Mouse (Mus musculus) hindbrain, postnatal 0 days (tissue): Measurements from ENCODE around the gene Eef1b2. TPM values are rescaled to one million over a fixed set of nuclear protein-coding genes. Genes with fewer than 3 reads are reported as not detected.

ENCODE experiments used
- ATAC-seq: fragments of 200-750 bp; cut with Nextera tagmentation; 2 replicates; pipeline ENCODE4 v1.8.0; 2017; ENCODE audit warnings: mild to moderate bottlenecking, moderate TSS enrichment, moderate library complexity
- DNase-seq: peaks from one replicate; pipeline ENCODE4 v3.0.0-alpha.2; 2015; ENCODE audit warnings: low spot score
- H3K27ac ChIP-seq: fragments of 300-500 bp; sonication (generic); 2 replicates; pipeline ENCODE4 v1.5.1; 2014; ENCODE audit warnings: mild to moderate bottlenecking
- H3K27me3 ChIP-seq: fragments of 300-500 bp; sonication (generic); 2 replicates; pipeline ENCODE4 v1.6.1; 2014; ENCODE audit warnings: low read length, mixed read lengths; ENCODE audit not compliant: insufficient read depth
- H3K36me3 ChIP-seq: fragments of 300-500 bp; sonication (generic); 2 replicates; pipeline ENCODE4 v1.6.1; 2014; ENCODE audit warnings: low read length, mixed read lengths; ENCODE audit not compliant: insufficient read depth
- H3K4me1 ChIP-seq: fragments of 300-500 bp; sonication (generic); 2 replicates; pipeline ENCODE4 v1.6.1; 2014; ENCODE audit warnings: antibody characterized with exemption, low read length, mixed read lengths; ENCODE audit not compliant: insufficient read depth
- H3K4me2 ChIP-seq: fragments of 300-500 bp; sonication (generic); 2 replicates; pipeline ENCODE4 v1.6.1; 2014; ENCODE audit warnings: low read depth, mild to moderate bottlenecking, low read length, moderate library complexity, mixed read lengths
- H3K4me3 ChIP-seq: fragments of 300-500 bp; sonication (generic); 2 replicates; pipeline ENCODE4 v1.5.1; 2014; ENCODE audit warnings: low read length
- H3K9ac ChIP-seq: fragments of 300-500 bp; sonication (generic); replicated peaks from 2 replicates; pipeline ENCODE4 v1.6.1; 2014; ENCODE audit warnings: mild to moderate bottlenecking, low read length, moderate library complexity, mixed read lengths
- H3K9me3 ChIP-seq: fragments of 300-500 bp; sonication (generic); 2 replicates; pipeline ENCODE4 v1.6.1; 2016; ENCODE audit warnings: low read length, mixed read lengths
- CTCF ChIP-seq: IDR thresholded peaks from 2 replicates; pipeline ENCODE4 v1.5.1; 2016; ENCODE audit warnings: antibody characterized with exemption, control low read depth, low read depth
- WGBS: fragments of 180-500 bp; shearing (Covaris S2); extraction: QIAGEN DNeasy Blood & Tissue Kit; methylation state at CpG from one replicate; pipeline ENCODE4 v1.1.7; 2014; 5-methylcytosine and 5-hydroxymethylcytosine counted together
- polyA plus RNA-seq: library from polyadenylated mRNA; unstranded; fragments of >200 nt; fragmentation: Nextera tagmentation; extraction: Ambion mirVana; gene quantifications from 2 replicates; pipeline ENCODE4 v1.2.1, GENCODE M21; 2015
- total RNA-seq: library from RNA; depleted of rRNA; stranded (reverse); fragments of >200 nt; gene quantifications from 2 replicates; pipeline ENCODE4 v1.2.3, GENCODE M21; 2014

Gene Eef1b2
- total and polyA plus RNA-seq, 2 experiments from 2014 or later = 465 to 611 TPM

DNA sequence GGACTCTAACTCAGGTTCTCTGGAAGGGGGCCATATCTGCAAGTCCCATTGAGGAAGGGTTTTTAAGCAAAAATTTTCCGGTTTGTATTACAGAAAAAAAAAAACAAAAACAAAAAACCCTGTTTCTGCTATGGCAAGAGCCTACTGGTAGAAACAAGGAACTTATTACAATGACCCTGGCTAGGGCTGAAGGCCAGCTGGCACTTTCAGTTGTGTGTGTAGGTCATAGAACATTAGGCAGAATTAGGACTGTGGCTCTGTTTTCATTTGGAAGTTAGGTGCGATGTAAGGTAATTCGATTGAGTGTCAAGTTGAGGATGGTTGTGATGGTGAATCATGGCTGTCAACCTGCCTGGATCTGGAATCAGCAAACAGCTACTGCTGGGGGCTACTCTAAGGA is 11.9 kb downstream of the Eef1b2 start:
- no peak overlapping the region for H3K27ac ChIP-seq
- no peaks in the 10 kb centered on the region for H3K4me1 ChIP-seq
- H3K27me3 ChIP-seq = no peaks in the 10 kb centered on the region

GRCm38 (mm10) chr1:63190851-63191250 is 14.2 kb downstream of the Eef1b2 start:
- Histone ChIP-seq H3K9me3 (no peaks in the 10 kb centered on the region), H3K4me3 (no peak overlapping the region), H3K27me3 (no peaks in the 10 kb centered on the region), H3K4me1 (no peaks in the 10 kb centered on the region), H3K27ac (no peak overlapping the region), H3K4me2 (no peak overlapping the region), H3K36me3 (no peaks in the 10 kb centered on the region), H3K9ac (no peak overlapping the region)
- 40% methylated on average over 8 of the region's 8 CpGs for WGBS
- ATAC-seq = peak; percentile 45; the same call in 1 of the 2 replicates
- TF ChIP-seq CTCF = no peak
- peak; percentile 47 for DNase-seq

More for the DNA sequence above, 11.9 kb downstream of the Eef1b2 start:
- DNase-seq = no peak
- Histone ChIP-seq H3K4me2 (no peak overlapping the region), H3K9ac (no peak overlapping the region), H3K4me3 (no peak overlapping the region), H3K9me3 (no peaks in the 10 kb centered on the region), H3K36me3 (no peaks in the 10 kb centered on the region)
- WGBS = 84% methylated on average over 3 of the region's 3 CpGs
- no peak for TF ChIP-seq CTCF
- ATAC-seq = no peak

GRCm38 (mm10) chr1:63192306-63193065 is 15.9 kb downstream of the Eef1b2 start:
- 88% methylated on average over 11 of the region's 11 CpGs for WGBS
- no peaks in the 10 kb centered on the region for H3K27me3 ChIP-seq
- no peak overlapping the region for H3K4me3 ChIP-seq
- no peak overlapping the region for H3K27ac ChIP-seq
- no peaks in the 10 kb centered on the region for H3K36me3 ChIP-seq
- no peak for ATAC-seq
- no peaks in the 10 kb centered on the region for H3K4me1 ChIP-seq
- no peak for DNase-seq
- H3K9me3 ChIP-seq = no peaks in the 10 kb centered on the region
- no peak overlapping the region for H3K9ac ChIP-seq
- no peak for TF ChIP-seq CTCF
- H3K4me2 ChIP-seq = no peak overlapping the region

DNA sequence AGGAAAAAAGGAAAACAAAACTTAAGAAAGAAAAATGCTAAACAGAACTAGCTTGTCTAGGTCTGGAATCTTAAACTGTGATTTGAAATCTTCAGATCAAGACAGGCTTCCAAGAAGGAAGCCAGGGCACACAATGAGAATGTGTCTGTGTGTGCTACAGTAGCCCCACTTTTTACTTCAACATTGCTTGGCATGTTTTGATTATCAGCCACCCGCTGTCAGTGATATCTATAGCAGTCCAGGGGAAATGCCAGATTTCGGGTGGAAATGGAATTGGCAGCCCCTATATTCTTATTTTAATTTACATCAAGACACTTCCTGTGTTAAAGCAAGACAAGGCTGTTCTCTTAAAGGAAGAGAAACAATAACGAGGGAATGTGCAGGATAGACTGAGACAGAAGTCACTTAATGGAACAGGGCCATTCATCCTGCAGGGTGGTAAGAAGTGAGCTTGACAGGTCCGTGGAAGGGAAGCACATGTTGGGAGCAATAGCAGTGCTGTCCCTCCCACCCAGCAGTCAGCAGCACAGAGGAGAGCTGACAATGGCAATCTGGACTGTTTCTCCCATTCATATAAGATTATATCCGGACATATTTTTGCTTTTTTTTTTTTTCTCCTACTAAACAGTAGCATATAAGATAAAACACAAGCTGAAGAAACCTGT is 19.4 kb downstream of the Eef1b2 start:
- no peak for ATAC-seq
- no peaks in the 10 kb centered on the region for H3K9me3 ChIP-seq
- H3K27me3 ChIP-seq = no peaks in the 10 kb centered on the region
- no peak overlapping the region for H3K4me3 ChIP-seq
- no peaks in the 10 kb centered on the region for H3K36me3 ChIP-seq
- TF ChIP-seq CTCF = no peak
- no peak for DNase-seq
- H3K27ac ChIP-seq = no peak overlapping the region
- 58% methylated on average over 5 of the region's 5 CpGs for whole genome bisulfite sequencing
- no peaks in the 10 kb centered on the region for H3K4me1 ChIP-seq
- no peak overlapping the region for H3K9ac ChIP-seq
- H3K4me2 ChIP-seq = no peak overlapping the region

DNA sequence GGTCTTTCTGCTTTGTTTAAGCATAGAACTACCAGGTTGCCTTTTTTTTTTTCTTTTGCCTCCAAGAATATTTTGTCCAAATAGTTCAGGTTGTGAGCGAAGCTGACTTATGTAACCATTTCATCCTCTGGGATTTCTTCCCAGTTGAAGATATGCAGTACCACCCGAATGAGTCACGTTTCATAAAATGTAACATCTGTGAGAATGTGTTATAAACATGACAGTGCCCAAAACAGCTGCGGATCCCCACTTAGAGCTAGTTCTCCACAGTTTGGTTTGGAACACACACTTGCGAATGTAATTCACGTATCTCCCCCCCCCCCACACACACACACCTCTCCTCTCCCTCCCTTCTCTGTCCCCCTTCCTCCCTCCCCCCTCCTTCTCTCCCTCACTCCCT is 22.8 kb downstream of the Eef1b2 start:
- no peaks in the 10 kb centered on the region for H3K4me1 ChIP-seq
- no peak overlapping the region for H3K4me2 ChIP-seq
- no peaks in the 10 kb centered on the region for H3K36me3 ChIP-seq
- H3K27ac ChIP-seq = no peak overlapping the region
- no peaks in the 10 kb centered on the region for H3K27me3 ChIP-seq
- 93% methylated on average over 6 of the region's 6 CpGs for WGBS
- no peak overlapping the region for H3K9ac ChIP-seq
- no peak for DNase-seq
- no peak for ATAC-seq
- H3K4me3 ChIP-seq = no peak overlapping the region
- TF ChIP-seq CTCF = no peak
- no peaks in the 10 kb centered on the region for H3K9me3 ChIP-seq

GRCm38 (mm10) chr1:63200322-63200721 is 23.7 kb downstream of the Eef1b2 start:
- H3K36me3 ChIP-seq = no peaks in the 10 kb centered on the region
- H3K9ac ChIP-seq = no peak overlapping the region
- ATAC-seq (no peak), DNase-seq (no peak)
- WGBS = 94% methylated on average over 18 of the region's 18 CpGs
- no peak overlapping the region for H3K4me2 ChIP-seq
- no peaks in the 10 kb centered on the region for H3K27me3 ChIP-seq
- H3K4me3 ChIP-seq = no peak overlapping the region
- no peak for TF ChIP-seq CTCF
- no peak overlapping the region for H3K27ac ChIP-seq
- H3K9me3 ChIP-seq = no peaks in the 10 kb centered on the region
- H3K4me1 ChIP-seq = no peaks in the 10 kb centered on the region

DNA sequence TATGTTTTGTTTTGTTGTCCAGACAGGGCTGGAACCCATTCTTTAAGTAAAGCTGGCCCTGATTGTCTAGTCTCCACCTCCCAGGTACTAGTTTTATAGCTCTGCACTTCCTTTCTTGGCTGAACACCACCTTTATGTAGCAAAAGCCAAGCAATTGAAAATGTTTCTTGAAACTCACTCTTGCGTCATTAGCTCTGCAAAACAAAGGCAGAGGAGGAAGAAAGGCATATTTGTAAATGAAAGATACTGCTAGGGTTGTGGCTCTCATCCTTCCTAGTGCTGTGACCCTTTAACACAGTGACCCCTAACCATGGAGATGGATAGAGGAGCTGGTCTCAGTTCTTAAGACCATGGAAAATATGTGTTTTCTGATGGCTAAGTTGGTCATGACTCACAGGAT is 25.0 kb downstream of the Eef1b2 start:
- no peaks in the 10 kb centered on the region for H3K9me3 ChIP-seq

More for the DNA sequence above, 25.0 kb downstream of the Eef1b2 start:
- ATAC-seq (no peak), DNase-seq (no peak)
- no peak overlapping the region for H3K27ac ChIP-seq
- H3K36me3 ChIP-seq = no peaks in the 10 kb centered on the region
- no peak overlapping the region for H3K9ac ChIP-seq
- H3K4me2 ChIP-seq = no peak overlapping the region
- 76% methylated on average over 1 of the region's 1 CpGs for WGBS
- H3K27me3 ChIP-seq = no peaks in the 10 kb centered on the region
- no peak for TF ChIP-seq CTCF
- no peaks in the 10 kb centered on the region for H3K4me1 ChIP-seq
- H3K4me3 ChIP-seq = no peak overlapping the region
